Comparison of ENCODE assay signal across 9 mouse cellular contexts in genomic region chr6:82915889-82916288, GRCm38 (mm10). TPM values are rescaled to one million over a fixed set of nuclear protein-coding genes. Genes with fewer than 3 reads are reported as not detected.
DNase-seq lines count a peak whose midpoint lies in the region; ATAC-seq lines count a peak whose summit lies in the region.
"Had no signal": no experiment of that assay in that cellular context is flagged by ENCODE, and none has a peak within 500 bp of the region (broad histone marks: within the 10 kb centered on the region; RNA-seq: fewer than 3 reads in every experiment).

No protein-coding gene starts in this region.

- H3K36me3 ChIP-seq in heart, embryonic 12.5 days, result no peaks in the 10 kb centered on the region
- H3K36me3 ChIP-seq: embryonic facial prominence, embryonic 12.5 days had no signal

- 15% methylated on average over 3 of the region's 3 CpGs for WGBS in heart, embryonic 12.5 days

- intact Hi-C loops in gastrocnemius, postnatal 14 days (cut with DNase I; ENCODE audit: low total_unique reads), result no loop called here

- peak; percentile 11 to 57 for DNase-seq in heart, adult 18-20 months
- peak; percentile 64 to 75 for DNase-seq in right cerebral cortex, adult 2 months (ENCODE audit: low spot score in 2 of 2)
- DNase-seq in right cerebral cortex, postnatal 36 days (ENCODE audit: low spot score in 2 of 2), result no peak
- peak; percentile 36 for DNase-seq in c-Kit-negative CD71-positive TER-119-positive erythroid progenitor cells, embryonic 14.5 days (ENCODE audit: low read depth, low spot score)
- peak; percentile 20 for DNase-seq in gastrocnemius, postnatal 14 days
- peak; percentile 64 for DNase-seq in lung, postnatal 10 days
- DNase-seq in spleen, postnatal 36 days (ENCODE audit: low spot score in 2 of 2), result peak; percentile 31 to 47

- no peaks in the 10 kb centered on the region for H3K4me1 ChIP-seq in heart, embryonic 12.5 days (replicated peaks)
- H3K4me1 ChIP-seq: embryonic facial prominence, embryonic 12.5 days had no signal

- no peaks in the 10 kb centered on the region for H3K9me3 ChIP-seq in heart, embryonic 12.5 days (replicated peaks)
- H3K9me3 ChIP-seq: embryonic facial prominence, embryonic 12.5 days had no signal

- no peak overlapping the region for H3K4me2 ChIP-seq in heart, embryonic 12.5 days
- H3K4me2 ChIP-seq: embryonic facial prominence, embryonic 12.5 days had no signal

- H3K27ac ChIP-seq in heart, embryonic 12.5 days (ENCODE audit: poor library complexity, severe bottlenecking), result no peak overlapping the region
- H3K27ac ChIP-seq: embryonic facial prominence, embryonic 12.5 days had no signal

- H3K9ac ChIP-seq in heart, embryonic 12.5 days, result no peak overlapping the region
- H3K9ac ChIP-seq: embryonic facial prominence, embryonic 12.5 days had no signal

- H3K27me3 ChIP-seq in heart, embryonic 12.5 days (replicated peaks), result peaks cover 33% of the 10 kb centered on the region
- H3K27me3 ChIP-seq: embryonic facial prominence, embryonic 12.5 days had no signal

- ATAC-seq in heart, embryonic 12.5 days (ENCODE audit: insufficient number of reproducible peaks, low FRiP score), result no peak

- H3K4me3 ChIP-seq in heart, embryonic 12.5 days, result no peak overlapping the region
- H3K4me3 ChIP-seq: embryonic facial prominence, embryonic 12.5 days had no signal

RNA-seq across cellular contexts. Expression of gene Sema4f, which starts 23.7 kb away (rescaled TPM):
- total RNA-seq in heart, adult 18-20 months (2021), result under 1 TPM; 0.12 to 0.15 TPM
- polyA plus RNA-seq in heart, embryonic 12.5 days (2016; fragmentation: Nextera tagmentation; extraction: Ambion mirVana), result 0.26 and 0.37 TPM in 2 replicates
- under 1 TPM; 0.16 to 0.71 TPM for total RNA-seq in gastrocnemius, postnatal 14 days (2021)

RNA-seq across cellular contexts. Expression of gene M1ap, which starts 30.8 kb away (rescaled TPM):
- total RNA-seq in heart, adult 18-20 months (2021), result under 1 TPM in 1 of 2 experiments, not detected in 1; 0.36 TPM
- polyA plus RNA-seq in heart, embryonic 12.5 days (2016; fragmentation: Nextera tagmentation; extraction: Ambion mirVana), result 0.57 and 1.4 TPM in 2 replicates
- total RNA-seq in gastrocnemius, postnatal 14 days (2021), result 1 to 10 TPM in 1 of 2 experiments, under 1 TPM in 1; 0.82 to 1.1 TPM

Comparison
In these comparisons a context has a peak if more than half of its experiments do, and no peak if none do; other contexts are left out.
1. DNase-seq: peak in heart, adult 18-20 months (2 of 2), right cerebral cortex, adult 2 months (2 of 2), c-Kit-negative CD71-positive TER-119-positive erythroid progenitor cells, embryonic 14.5 days (single experiment), gastrocnemius, postnatal 14 days (single experiment), lung, postnatal 10 days (single experiment) and spleen, postnatal 36 days (2 of 2); none in right cerebral cortex, postnatal 36 days (0 of 2).